Mouse (Mus musculus): Measurements from ENCODE around the gene Hyal3.

- no peak for TF ChIP-seq CTCF (IDR thresholded peaks at IDR 0.05; ENCODE audit: borderline replicate concordance, insufficient read depth, low read depth, low read length)
- TF ChIP-seq POLR2A (IDR thresholded peaks at IDR 0.05; ENCODE audit: borderline replicate concordance, insufficient read depth, low read length) = peak; percentile 72; the same call in 1 of the 2 replicates
These were observed at the start of gene Hyal3 for GRCm38 (mm10) chr9:107580501-107581317.
